ENCODE assay signal across 9 mouse cellular contexts in genomic region chr8:109251360-109251798, GRCm38 (mm10).
DNase-seq lines count a peak whose midpoint lies in the region; ATAC-seq lines count a peak whose summit lies in the region.
"Had no signal": no experiment of that assay in that cellular context is flagged by ENCODE, and none has a peak within 500 bp of the region (broad histone marks: within the 10 kb centered on the region; RNA-seq: fewer than 3 reads in every experiment).

No protein-coding gene starts in this region.

- H3K36me3 ChIP-seq in kidney, embryonic 16.5 days (ENCODE audit: insufficient read depth, low read length) = no peaks in the 10 kb centered on the region
- no peaks in the 10 kb centered on the region for H3K36me3 ChIP-seq in hindbrain, embryonic 16.5 days (ENCODE audit: control insufficient read depth, insufficient read depth, low read length)

- H3K27ac ChIP-seq in kidney, embryonic 16.5 days (ENCODE audit: low read length) = no peak overlapping the region
- peak overlapping the region; percentile 83 for H3K27ac ChIP-seq in hindbrain, embryonic 16.5 days (ENCODE audit: low read depth, low read length)
- H3K27ac ChIP-seq: liver, embryonic 14.5 days had no signal

- no peak for ATAC-seq in kidney, embryonic 16.5 days (ENCODE audit: low FRiP score, low TSS enrichment)
- ATAC-seq in hindbrain, embryonic 16.5 days = peak; percentile 91

- H3K4me1 ChIP-seq in kidney, embryonic 16.5 days (ENCODE audit: insufficient read depth, low read length) = no peaks in the 10 kb centered on the region
- peaks cover 6% of the 10 kb centered on the region; the same call in 1 of the 2 replicates for H3K4me1 ChIP-seq in hindbrain, embryonic 16.5 days (ENCODE audit: control insufficient read depth, insufficient read depth, low read depth, low read length)

- no peak overlapping the region; the same call in 1 of the 2 replicates for H3K4me2 ChIP-seq in kidney, embryonic 16.5 days (replicated peaks; ENCODE audit: low read depth, low read length)
- H3K4me2 ChIP-seq in hindbrain, embryonic 16.5 days (ENCODE audit: low read length) = peak overlapping the region; percentile 64

- intact Hi-C loops in heart, postnatal 36 days (cut with DNase I) = no loop called here

- no peaks in the 10 kb centered on the region for H3K27me3 ChIP-seq in kidney, embryonic 16.5 days (ENCODE audit: insufficient read depth, low read length)
- H3K27me3 ChIP-seq in hindbrain, embryonic 16.5 days (replicated peaks; ENCODE audit: control insufficient read depth, insufficient read depth, low read length) = no peaks in the 10 kb centered on the region

- WGBS in kidney, embryonic 16.5 days = 73% methylated on average over 24 of the region's 24 CpGs
- WGBS in hindbrain, embryonic 16.5 days = 28% methylated on average over 24 of the region's 24 CpGs

- DNase-seq in kidney, postnatal 14 days = peak; percentile 2
- peak; percentile 31 to 70 for DNase-seq in cerebellum, postnatal 4 days (ENCODE audit: low spot score in 2 of 2)
- DNase-seq in right cerebral cortex, adult 18-20 months = peak; percentile 46
- no peak for DNase-seq in urinary bladder, adult 2 months (ENCODE audit: low spot score)
- no peak for DNase-seq in heart, postnatal 36 days
- DNase-seq in lung, postnatal 25 days (ENCODE audit: low spot score) = no peak

- no peak overlapping the region for H3K9ac ChIP-seq in kidney, embryonic 16.5 days (replicated peaks; ENCODE audit: low read length)
- H3K9ac ChIP-seq in hindbrain, embryonic 16.5 days (ENCODE audit: low read depth, low read length) = peak overlapping the region; percentile 60
- H3K9ac ChIP-seq: liver, embryonic 14.5 days had no signal

- H3K9me3 ChIP-seq in kidney, embryonic 16.5 days (ENCODE audit: low read length) = peaks cover 4% of the 10 kb centered on the region; the same call in 1 of the 2 replicates
- no peaks in the 10 kb centered on the region; the same call in 1 of the 2 replicates for H3K9me3 ChIP-seq in hindbrain, embryonic 16.5 days (ENCODE audit: control insufficient read depth, low read length)

- no peak overlapping the region for H3K4me3 ChIP-seq in kidney, embryonic 16.5 days (ENCODE audit: low read length)
- H3K4me3 ChIP-seq in hindbrain, embryonic 16.5 days (ENCODE audit: low read length) = peak overlapping the region; percentile 44

Comparison
In these comparisons a context has a peak if more than half of its experiments do, and no peak if none do; other contexts are left out.
1. DNase-seq: peak in kidney, postnatal 14 days (single experiment), cerebellum, postnatal 4 days (2 of 2) and right cerebral cortex, adult 18-20 months (single experiment); none in urinary bladder, adult 2 months (single experiment), heart, postnatal 36 days (0 of 2) and lung, postnatal 25 days (single experiment).